Mouse (Mus musculus) MEL (cell line): ENCODE measurements around the gene Cd151.

ENCODE experiments used
- CTCF ChIP-seq, 3 experiments: IDR thresholded peaks in 2 of 3; conservative IDR thresholded peaks in 1 of 3; 2 replicates each; pipeline ENCODE4 v1.5.1; 2011 to 2012; ENCODE audit warnings: low read length in 3 of 3, low read depth in 2 of 3, mild to moderate bottlenecking in 2 of 3, improper control_type of control experiment in 1 of 3, inconsistent platforms in 1 of 3, mixed read lengths in 1 of 3, moderate library complexity in 1 of 3; ENCODE audit not compliant: control insufficient read depth in 1 of 3, insufficient read depth in 1 of 3, poor library complexity in 1 of 3, severe bottlenecking in 1 of 3
- EP300 ChIP-seq, 2 experiments: IDR thresholded peaks; 2 replicates each; pipeline ENCODE4 v1.6.1; 2011; ENCODE audit warnings: improper control_type of control experiment in 2 of 2, low read length in 2 of 2, low read depth in 1 of 2, mild to moderate bottlenecking in 1 of 2
- POLR2A ChIP-seq, 2 experiments: IDR thresholded peaks; 2 replicates each; pipeline ENCODE4 v1.6.1; 2011 to 2012; ENCODE audit warnings: low read length in 2 of 2, mild to moderate bottlenecking in 2 of 2, control low read depth in 1 of 2, improper control_type of control experiment in 1 of 2, low read depth in 1 of 2, moderate library complexity in 1 of 2; ENCODE audit not compliant: control insufficient read depth in 1 of 2, insufficient read depth in 1 of 2, poor library complexity in 1 of 2
- RAD21 ChIP-seq: IDR thresholded peaks from 2 replicates; pipeline ENCODE4 v1.6.1; 2011; ENCODE audit warnings: mild to moderate bottlenecking, low read depth, low read length, improper control_type of control experiment
- TAL1 ChIP-seq: IDR thresholded peaks from 2 replicates; pipeline ENCODE4 v1.6.1; 2012; ENCODE audit warnings: mild to moderate bottlenecking, inconsistent platforms, low read length, moderate library complexity, mixed read lengths

DNA sequence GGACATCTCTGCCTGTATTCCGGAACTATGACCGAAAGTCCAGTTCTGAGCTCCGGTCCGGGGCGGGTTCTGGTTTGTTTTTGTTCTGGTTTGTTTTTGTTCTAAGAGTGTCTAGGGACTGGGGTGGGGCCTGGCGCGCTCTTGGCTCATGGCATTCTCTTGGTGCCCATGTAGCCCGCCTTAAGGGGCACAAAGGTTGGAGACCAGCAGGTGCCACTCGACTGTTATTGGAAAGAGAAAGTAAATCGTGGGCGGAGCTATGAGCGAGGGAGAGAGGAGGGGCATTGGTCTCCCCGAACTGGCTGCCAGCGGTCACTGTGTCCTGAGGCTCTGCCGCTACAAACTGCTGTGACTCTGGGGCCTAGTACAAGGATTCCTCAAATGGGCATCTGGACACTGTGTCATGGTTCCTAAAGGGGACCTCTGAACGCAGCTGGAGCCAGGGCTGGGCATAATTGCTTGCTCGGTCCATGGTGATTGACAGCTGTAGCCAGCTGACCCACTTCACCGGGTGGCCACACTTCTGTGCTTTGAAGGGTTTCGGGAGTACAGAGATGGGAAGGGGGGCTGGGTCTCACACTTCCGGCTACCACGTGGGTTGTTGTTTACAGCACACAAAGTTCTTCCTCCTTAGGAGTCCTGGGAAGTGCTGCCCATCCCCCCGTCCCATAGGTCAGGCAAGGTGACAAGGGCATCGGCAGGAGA, 11.4 kb upstream of the Cd151 start:
- TF ChIP-seq POLR2A (IDR thresholded peaks at IDR 0.05; ENCODE audit: control insufficient read depth in 1 of 2, insufficient read depth in 1 of 2, low read depth in 1 of 2, low read length in 2 of 2, poor library complexity in 1 of 2) = no peak
- TF ChIP-seq CTCF (IDR thresholded peaks at IDR 0.05 in 2 of 3, conservative IDR thresholded peaks at IDR 0.05 in 1 of 3; ENCODE audit: control insufficient read depth in 1 of 3, insufficient read depth in 1 of 3, low read depth in 2 of 3, low read length in 3 of 3, poor library complexity in 1 of 3, severe bottlenecking in 1 of 3) = no peak
- no peak for TF ChIP-seq TAL1
- no peak for TF ChIP-seq RAD21
- TF ChIP-seq EP300 (IDR thresholded peaks at IDR 0.05; ENCODE audit: low read depth in 1 of 2, low read length in 2 of 2) = no peak
